Mouse (Mus musculus) cerebellum, postnatal 4 days (tissue): ENCODE data around the gene Thap11.

Source experiments
- DNase-seq, 2 experiments: peaks; one replicate each; pipeline ENCODE4 v3.0.0; 2022; ENCODE audit warnings: low spot score in 2 of 2, mixed read lengths in 1 of 2

Thap11 gene

GRCm38 (mm10) chr8:105851651-105852143 is 3.2 kb upstream of the Thap11 start:
- peak; percentile 83 to 90 for DNase-seq

GRCm38 (mm10) chr8:105852146-105852729 is 2.7 kb upstream of the Thap11 start:
- DNase-seq: no peak

- no peak for DNase-seq
These were observed 1.8 kb upstream of the Thap11 start, which contains the start of gene Cenpt for GRCm38 (mm10) chr8:105853178-105853577. Cenpt (minus strand) TSS chr8:105853278.

GRCm38 (mm10) chr8:105854303-105854702 is 629 bp upstream of the Thap11 start:
- DNase-seq: no peak

- DNase-seq: peak in 1 of 2 experiments; percentile 47
These were observed 576 bp downstream of the Thap11 start for GRCm38 (mm10) chr8:105855248-105856167.

GRCm38 (mm10) chr8:105856168-105856835 is 1.4 kb downstream of the Thap11 start:
- DNase-seq: no peak

GRCm38 (mm10) chr8:105858495-105858894 is 3.6 kb downstream of the Thap11 start:
- DNase-seq: no peak

- DNase-seq: no peak
These were observed 4.4 kb downstream of the Thap11 start for GRCm38 (mm10) chr8:105859314-105859713.

GRCm38 (mm10) chr8:105860143-105860981 is 5.4 kb downstream of the Thap11 start, which contains the start of gene Nutf2:
Nutf2 (plus strand) TSS chr8:105860580.
- peak; percentile 75 to 87 for DNase-seq

GRCm38 (mm10) chr8:105861951-105862350 is 7.0 kb downstream of the Thap11 start:
- peak in 1 of 2 experiments; percentile 11 for DNase-seq

- DNase-seq: no peak
These were observed 11.6 kb downstream of the Thap11 start for GRCm38 (mm10) chr8:105866364-105867029.

- DNase-seq: no peak
These were observed 19.4 kb downstream of the Thap11 start for GRCm38 (mm10) chr8:105874301-105874700.

GRCm38 (mm10) chr8:105880754-105881520 is 26.0 kb downstream of the Thap11 start, which contains the start of gene Edc4:
Edc4 (plus strand) TSS chr8:105880881.
- DNase-seq: peak; percentile 83 to 90

- DNase-seq: no peak
These were observed 35.0 kb downstream of the Thap11 start for GRCm38 (mm10) chr8:105889756-105890465.

GRCm38 (mm10) chr8:105890870-105891269 is 35.9 kb downstream of the Thap11 start:
- no peak for DNase-seq

- DNase-seq: no peak
These were observed 37.5 kb downstream of the Thap11 start for GRCm38 (mm10) chr8:105892432-105892831.

- DNase-seq: peak; percentile 43 to 69
These were observed 38.4 kb downstream of the Thap11 start, which contains the start of gene Nrn1l for GRCm38 (mm10) chr8:105893339-105893738. Nrn1l (plus strand) TSS chr8:105893567.

GRCm38 (mm10) chr8:105897801-105898480 is 43.0 kb downstream of the Thap11 start:
- DNase-seq: no peak
